Mouse (Mus musculus) bone marrow macrophage, adult 2 months (primary cell): Measurements from ENCODE around the gene Pdzd2.

ENCODE experiments used
- CTCF ChIP-seq: IDR thresholded peaks from 2 replicates; pipeline ENCODE4 v1.5.1; 2012; ENCODE audit warnings: low read depth, mild to moderate bottlenecking, low read length, moderate library complexity
- POLR2A ChIP-seq: IDR thresholded peaks from 2 replicates; pipeline ENCODE4 v1.6.1; 2012; ENCODE audit warnings: mild to moderate bottlenecking, low read depth, low read length, borderline replicate concordance

DNA sequence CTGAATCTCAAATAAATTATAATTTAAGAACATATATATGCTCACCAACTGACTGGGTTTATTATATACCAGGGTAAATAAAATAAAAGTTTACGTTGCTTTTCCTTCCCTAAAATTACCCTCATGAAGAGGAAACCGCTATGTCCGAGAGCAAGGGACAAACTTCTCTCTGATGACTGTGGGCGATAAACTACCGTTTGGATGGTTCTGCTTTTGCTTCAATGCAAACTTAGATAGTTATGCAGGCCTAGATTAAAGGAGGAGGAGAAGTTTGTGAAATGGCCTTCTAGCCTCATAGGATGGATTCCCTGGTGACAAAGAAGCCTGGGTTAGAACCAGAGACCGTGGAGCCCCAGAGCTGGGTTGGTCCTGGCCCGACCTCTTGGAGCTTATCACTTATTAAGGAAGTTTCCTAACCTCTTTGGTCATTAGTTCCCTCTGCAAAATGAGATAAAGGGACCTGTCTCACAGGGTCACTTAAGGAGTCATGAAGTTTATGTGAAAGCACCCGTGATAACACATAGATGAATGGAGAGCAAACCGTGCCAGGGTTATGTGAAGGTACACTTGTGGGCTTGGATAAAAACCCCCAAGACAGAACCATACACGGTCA lies 230.9 kb downstream of the Pdzd2 start:
- TF ChIP-seq CTCF (no peak), POLR2A (no peak)
